Mouse (Mus musculus) spleen, postnatal 4 days (tissue): Measurements from ENCODE around the gene Capn15.

Experiments
- DNase-seq, 2 experiments: peaks; one replicate each; pipeline ENCODE4 v3.0.0; 2022; ENCODE audit warnings: low spot score in 2 of 2

Gene Capn15

GRCm38 (mm10) chr17:25998425-25998824 is 12.8 kb upstream of the Capn15 start:
- peak in 1 of 2 experiments; percentile 54 for DNase-seq

- DNase-seq: no peak
Observed at GRCm38 (mm10) chr17:25993489-25993888, 7.9 kb upstream of the Capn15 start.

GRCm38 (mm10) chr17:25992274-25992673 is 6.7 kb upstream of the Capn15 start:
- DNase-seq: no peak

GRCm38 (mm10) chr17:25990331-25990730 is 4.7 kb upstream of the Capn15 start:
- DNase-seq: no peak

DNA sequence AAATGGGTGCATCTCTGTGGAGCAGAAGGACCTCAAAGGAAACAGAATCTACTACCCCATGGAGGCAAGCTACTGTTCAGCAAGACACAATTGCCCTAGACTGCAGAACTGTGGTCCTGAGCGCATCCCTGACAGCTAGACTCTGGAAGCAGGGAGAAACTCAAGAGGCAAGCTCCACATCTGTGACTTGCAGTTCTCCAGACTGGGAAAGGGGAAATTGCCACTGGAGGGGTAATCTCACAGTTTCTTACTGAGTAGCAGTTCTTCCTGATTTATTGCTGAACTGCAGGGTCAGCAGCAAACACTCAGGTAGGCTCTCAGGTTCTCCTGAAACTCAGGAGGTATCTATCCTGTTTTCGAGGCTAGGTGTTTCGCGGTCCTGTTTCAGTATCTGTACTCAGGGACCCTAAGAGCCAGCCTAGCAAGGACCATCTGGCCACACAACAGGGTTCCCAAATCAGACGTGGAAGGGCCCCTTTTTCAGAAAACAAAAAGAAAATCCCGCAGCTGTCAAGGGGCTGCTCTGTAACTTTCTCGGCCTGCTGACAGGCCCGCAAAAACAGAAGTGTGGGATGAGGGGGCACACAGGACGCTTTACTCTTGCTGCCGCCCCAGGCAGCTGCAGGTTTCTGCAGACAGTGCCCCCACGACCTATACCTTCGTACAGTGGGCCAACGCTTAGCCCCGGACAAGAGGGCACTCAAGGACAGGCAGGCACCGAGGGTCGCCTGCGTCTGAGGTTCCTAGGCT is 865 bp downstream of the Capn15 start:
- peak in 1 of 2 experiments; percentile 74 for DNase-seq

DNA sequence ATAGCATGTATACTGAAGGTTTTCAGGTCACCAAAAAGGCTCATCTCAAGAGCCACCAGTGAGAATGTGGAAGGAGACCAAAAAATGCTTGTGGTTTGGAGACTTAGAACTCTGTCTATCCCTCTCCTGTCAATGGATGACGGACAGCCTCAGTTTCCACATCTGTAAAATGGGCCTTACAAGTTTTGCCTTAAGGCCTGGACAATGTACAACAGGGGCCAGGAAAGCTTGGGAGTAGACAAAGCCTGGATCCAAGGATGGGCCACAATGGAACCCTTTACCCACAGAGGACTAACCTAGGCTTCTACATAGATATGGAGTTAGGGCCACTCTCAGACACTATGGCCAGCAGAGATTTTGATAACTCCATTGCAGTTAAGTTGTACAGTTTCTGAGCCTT is 1.5 kb downstream of the Capn15 start:
- DNase-seq: no peak

DNA sequence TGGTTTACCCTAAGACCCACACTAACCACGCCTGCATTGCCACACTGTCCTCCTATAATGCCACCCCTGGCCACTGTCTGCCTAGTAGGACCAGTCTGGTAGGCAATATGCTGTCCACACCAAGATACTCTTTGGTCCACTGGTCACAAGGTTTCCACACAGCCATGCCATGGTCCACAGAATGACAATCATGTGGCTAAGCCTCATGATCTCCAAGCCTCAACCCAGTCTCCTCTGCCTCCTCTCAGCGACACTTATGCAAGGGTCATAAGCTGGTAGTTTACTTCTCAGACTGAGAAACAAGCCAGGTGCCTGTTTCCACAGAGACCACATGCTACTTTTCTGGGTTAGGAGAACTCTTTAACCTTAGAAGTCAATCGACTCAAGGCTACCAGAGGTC is 2.7 kb downstream of the Capn15 start:
- DNase-seq: no peak

DNA sequence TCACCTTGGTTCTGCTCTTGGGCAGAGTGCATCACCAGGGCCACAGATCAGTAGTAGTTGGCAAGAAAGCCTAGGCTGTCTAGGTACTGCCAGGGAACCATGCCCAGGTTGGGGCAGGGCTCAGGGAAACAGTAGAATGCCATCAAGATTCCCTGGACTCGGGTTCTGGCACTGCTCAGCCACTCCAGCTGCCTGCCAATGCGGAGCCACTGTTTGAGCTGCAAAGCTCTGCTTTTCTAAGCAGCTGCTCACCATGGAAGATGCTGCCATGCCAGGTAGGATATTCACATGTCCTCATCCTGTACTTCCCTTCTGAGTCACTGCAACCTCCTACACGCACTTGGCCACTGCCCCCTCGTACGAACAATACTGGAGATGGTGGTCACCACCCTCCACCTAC is 4.7 kb downstream of the Capn15 start:
- no peak for DNase-seq

GRCm38 (mm10) chr17:25979829-25980738 is 5.5 kb downstream of the Capn15 start:
- no peak for DNase-seq

- DNase-seq: no peak
Observed at GRCm38 (mm10) chr17:25970954-25971707, 14.5 kb downstream of the Capn15 start.

DNA sequence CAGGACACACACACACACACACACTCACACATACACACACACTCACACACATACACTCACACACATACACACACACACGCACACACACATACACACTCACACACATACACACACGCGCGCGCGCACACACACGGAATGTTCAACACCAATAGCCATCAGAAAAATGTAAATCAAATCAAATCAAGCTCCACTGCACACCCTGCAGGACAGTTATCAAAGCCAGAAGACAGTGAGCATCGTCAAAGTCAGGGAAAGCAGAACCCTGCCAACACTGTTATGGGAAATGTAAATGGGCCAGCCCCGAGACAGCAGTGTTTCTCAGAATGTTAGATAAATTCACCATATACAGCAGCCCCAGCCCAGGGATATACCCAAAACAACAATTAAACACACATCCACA is 15.1 kb downstream of the Capn15 start:
- DNase-seq: no peak

DNA sequence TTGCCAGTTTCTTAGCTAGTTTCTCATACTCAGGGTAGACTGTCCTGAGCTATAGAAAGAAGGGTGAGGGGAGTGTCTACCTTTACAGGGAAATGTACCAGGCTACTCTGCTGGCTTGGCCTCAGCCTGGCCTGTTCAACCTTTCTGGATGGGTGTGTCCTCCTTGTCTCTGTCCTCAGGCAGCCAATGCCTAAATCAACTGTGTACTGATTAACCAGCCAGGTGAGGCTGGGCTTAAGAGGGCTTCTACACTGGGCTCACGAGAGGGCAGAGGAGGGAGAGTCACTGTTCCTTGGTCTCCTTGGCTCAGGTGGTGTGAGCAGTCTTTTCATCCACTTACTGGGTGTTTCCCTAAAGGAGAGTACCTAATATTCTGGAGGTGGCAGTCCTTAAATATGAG is 17.4 kb downstream of the Capn15 start:
- DNase-seq: no peak

- DNase-seq: no peak
Observed at GRCm38 (mm10) chr17:25967652-25968051, 17.9 kb downstream of the Capn15 start.

DNA sequence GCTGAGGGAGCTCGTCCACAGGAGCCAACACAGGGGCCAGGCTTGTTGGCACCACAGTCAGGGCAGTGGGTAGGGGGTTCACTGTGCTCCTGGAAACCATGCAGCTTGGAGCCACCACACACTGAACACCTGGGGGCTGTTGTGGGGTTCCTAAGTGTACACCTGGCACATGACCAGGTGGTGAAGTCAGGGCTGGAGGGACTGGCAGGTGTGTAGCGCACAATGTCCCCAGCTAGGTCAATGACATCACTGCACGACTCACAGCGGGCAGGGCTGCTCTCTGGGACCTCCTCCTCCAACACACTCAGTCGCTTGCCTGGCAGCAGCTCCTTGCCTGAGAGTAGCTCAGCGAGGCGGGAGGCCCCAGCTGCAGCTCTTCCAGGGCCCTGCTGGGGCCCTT is 21.3 kb downstream of the Capn15 start:
- DNase-seq: no peak

DNA sequence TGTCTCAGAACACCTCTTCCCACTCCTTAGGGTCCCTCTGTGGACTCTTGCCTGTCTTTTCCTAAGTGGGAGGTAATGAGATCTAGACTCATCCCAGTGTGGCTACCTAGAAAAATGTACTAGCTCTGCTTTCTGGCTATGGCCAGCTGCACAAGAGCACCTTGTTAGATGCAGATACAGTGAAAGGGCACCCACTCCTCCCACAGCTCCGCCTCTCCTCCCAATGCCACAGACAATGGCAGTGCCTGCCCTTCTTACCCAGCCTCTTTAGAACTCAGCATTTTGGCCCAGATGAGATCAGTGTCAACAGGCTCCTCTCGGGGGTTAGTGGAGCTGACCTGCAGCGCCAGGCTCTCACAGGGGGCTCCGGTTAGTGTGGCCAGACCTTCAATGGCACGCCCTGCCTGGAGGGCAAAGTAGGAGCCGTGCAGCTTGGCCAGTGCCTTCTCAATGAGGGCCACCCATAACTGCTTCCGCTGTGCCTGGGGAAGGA is 23.1 kb downstream of the Capn15 start:
- DNase-seq: peak in 1 of 2 experiments; percentile 69

DNA sequence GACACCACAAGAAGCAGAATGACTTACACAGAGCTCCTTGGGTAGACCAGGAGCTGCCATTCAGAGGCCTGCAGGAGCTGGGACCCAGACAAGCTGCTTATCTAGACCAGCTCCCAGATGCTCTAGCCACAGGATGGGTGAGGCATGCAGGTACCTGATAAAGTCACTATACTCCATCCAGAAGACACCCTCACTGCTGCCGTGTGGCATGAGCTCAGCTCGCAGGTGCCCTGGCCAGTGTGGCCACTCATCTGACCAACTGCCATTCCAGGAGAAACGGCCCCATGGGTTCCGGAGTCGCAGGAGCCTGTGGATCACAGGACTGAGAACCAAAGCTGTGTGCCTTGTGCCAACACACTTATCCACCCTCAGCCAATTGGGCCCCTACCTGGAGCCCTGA is 24.0 kb downstream of the Capn15 start:
- peak; percentile 77 to 83 for DNase-seq

DNA sequence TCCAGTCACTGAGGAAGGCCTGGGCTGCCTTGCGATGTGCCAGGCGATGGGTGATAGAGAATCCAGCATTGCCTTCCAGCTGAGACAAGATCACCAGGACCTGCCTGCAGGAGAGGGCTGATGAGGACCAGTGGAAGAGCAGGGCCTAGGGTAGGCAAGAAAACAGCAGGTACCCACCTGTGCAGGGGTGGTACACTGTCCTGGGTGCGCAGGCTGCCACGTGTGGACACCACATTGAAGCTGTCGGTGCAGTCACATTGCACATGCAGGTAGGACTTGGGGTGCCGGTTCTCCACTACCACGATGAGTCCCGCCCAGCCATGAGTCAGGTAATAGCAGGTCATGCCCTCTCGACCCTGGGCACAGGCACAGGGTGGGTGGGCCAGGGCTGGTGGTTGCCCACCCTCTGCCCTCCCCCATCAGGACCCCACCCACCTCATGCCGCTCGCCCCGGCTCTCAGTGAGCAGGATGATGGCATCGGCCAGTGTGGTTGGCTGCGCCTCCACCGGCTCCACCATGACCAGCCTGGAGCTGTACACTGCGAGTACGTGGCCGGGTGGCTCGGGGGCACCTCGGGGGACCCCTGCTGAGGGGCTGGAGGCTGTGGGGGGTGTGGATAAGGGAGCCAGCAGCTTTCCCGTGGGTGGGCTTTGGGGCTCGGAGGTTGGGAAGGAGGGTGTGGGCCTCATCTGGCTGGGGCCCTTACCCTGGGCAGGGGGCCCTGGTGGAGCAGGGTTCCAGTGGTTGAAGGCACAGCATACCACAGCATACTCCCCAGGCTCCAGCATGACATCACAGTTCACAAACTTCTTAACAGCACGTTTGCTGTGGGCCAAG is 25.7 kb downstream of the Capn15 start:
- DNase-seq: no peak

DNA sequence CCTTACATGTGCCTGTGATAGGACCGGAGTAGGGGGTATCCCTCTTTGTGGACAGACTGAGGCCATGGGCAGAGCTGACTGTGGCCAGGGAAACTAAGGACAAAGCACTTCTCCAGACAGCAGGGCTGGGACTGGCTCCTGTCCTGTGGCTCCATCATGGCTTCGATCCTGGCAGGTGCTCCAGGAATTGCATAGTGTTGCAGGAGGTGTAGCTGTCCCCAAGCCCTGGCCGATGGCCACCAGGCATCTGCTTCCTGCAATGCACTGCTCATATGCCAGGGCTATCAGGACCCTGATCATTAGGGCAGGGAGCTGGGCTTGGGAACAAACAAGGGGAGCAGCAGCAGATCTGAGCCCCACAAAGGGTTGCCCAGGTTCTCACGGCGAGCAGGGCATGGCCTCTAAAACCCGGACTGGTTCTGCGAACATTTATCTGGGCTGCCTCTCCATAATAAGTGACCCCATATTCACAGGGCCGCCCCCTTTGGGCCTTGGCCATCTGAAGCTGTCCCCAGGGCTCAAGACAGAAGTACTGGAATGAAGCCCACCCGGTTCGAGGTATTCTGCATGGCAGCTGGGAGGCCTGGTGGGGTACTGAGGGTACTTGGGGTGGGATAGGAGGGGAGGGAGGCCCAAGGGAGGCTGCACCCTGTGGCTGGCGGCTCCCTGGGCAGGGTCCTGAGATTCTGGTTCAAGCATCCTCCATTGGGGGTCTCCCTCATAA is 26.7 kb downstream of the Capn15 start:
- no peak for DNase-seq

GRCm38 (mm10) chr17:25957586-25958051 is 28.0 kb downstream of the Capn15 start:
- no peak for DNase-seq

DNA sequence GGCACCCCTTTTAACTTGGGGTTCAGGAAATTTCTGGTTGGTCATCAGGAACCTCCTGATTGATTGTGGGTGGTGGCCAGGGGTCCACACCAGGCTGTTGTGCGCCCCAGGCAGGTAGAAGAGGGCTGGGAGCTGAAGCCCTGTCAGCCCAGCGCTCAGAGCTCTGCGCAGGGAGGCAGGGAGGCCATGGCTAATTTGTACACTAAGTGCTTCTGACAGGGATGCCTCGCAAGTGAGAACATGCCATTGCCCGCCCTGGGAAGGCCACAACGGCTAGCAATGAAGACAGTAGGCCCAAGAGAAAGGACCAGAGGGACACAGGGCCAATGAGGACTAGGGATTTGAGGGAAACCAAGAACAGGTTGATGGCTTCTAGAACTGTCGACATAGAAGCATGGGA is 29.0 kb downstream of the Capn15 start:
- no peak for DNase-seq
